Mouse (Mus musculus): ENCODE measurements at regions not wholly inside any gene's neighbourhood (a gene's known extent, or its start where the extent isn't known, plus 50 kb on each side); places are given as distances from the start of the nearest gene placed in this dataset.
"Not testable (repeated sequence)": the region's sequence is repeated elsewhere in the genome, so short reads cannot be mapped to it uniquely, and the experiment has no call there.

GRCm38 (mm10) chr2:149283274-149283673 is 121.6 kb upstream of the Cst10 start:
- no peak for DNase-seq (ENCODE audit: low spot score)

- no peak for DNase-seq (ENCODE audit: low spot score)
These were observed 120.7 kb upstream of the Cst10 start for GRCm38 (mm10) chr2:149284199-149284598.

DNA sequence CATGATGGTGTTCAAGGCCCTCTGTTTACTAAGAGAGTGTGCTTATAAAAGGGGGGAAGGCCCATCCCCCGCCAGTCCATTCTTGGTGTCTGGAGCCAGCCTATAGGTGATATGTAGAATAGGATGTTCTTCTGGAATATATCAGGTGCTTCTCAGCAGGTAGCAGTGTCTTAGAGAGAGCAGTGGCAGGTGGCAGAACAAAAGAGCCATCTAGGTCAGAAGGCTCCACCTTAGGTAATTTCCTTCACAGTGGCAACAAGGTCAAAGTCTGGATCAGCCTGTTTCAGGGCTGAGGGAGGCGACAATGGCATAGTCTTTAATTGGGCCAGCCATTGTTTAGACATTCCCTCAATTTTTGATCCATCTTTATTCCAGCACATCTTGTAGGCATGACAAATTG is 107.9 kb upstream of the Cst10 start:
- DNase-seq (ENCODE audit: low spot score): not testable (repeated sequence)

- no peak for DNase-seq (ENCODE audit: low spot score)
These were observed 99.3 kb upstream of the Cst10 start for GRCm38 (mm10) chr2:149305553-149305952.

GRCm38 (mm10) chr2:149350239-149350811 is 54.5 kb upstream of the Cst10 start:
- peak; percentile 77 for DNase-seq (ENCODE audit: low spot score)
